Mouse (Mus musculus) lung, postnatal 10 days (tissue): ENCODE data around the gene Cdyl.

Experiments used
- DNase-seq: peaks from one replicate; pipeline ENCODE4 v3.0.0; 2021

Cdyl gene

GRCm38 (mm10) chr13:35765817-35766216, 106.2 kb downstream of the Cdyl start:
- DNase-seq: peak; percentile 39

- no peak for DNase-seq
Observed at GRCm38 (mm10) chr13:35769673-35770072, 110.0 kb downstream of the Cdyl start.

- no peak for DNase-seq
Observed at GRCm38 (mm10) chr13:35770421-35770820, 110.8 kb downstream of the Cdyl start.

- peak; percentile 52 for DNase-seq
Observed at GRCm38 (mm10) chr13:35771968-35772382, 112.3 kb downstream of the Cdyl start.

- peak; percentile 37 for DNase-seq
Observed at GRCm38 (mm10) chr13:35773763-35774162, 114.1 kb downstream of the Cdyl start.

GRCm38 (mm10) chr13:35776123-35776522, 116.5 kb downstream of the Cdyl start:
- DNase-seq: peak; percentile 22

- no peak for DNase-seq
Observed at GRCm38 (mm10) chr13:35780714-35781113, 121.1 kb downstream of the Cdyl start.

- no peak for DNase-seq
Observed at GRCm38 (mm10) chr13:35781755-35782154, 122.1 kb downstream of the Cdyl start.

GRCm38 (mm10) chr13:35782949-35783348, 123.3 kb downstream of the Cdyl start:
- peak; percentile 75 for DNase-seq

- no peak for DNase-seq
Observed at GRCm38 (mm10) chr13:35783576-35783975, 123.9 kb downstream of the Cdyl start.

GRCm38 (mm10) chr13:35784281-35784680, 124.6 kb downstream of the Cdyl start:
- DNase-seq: no peak

GRCm38 (mm10) chr13:35785330-35785939, 125.8 kb downstream of the Cdyl start:
- no peak for DNase-seq

GRCm38 (mm10) chr13:35786726-35787399, 127.2 kb downstream of the Cdyl start:
- no peak for DNase-seq

GRCm38 (mm10) chr13:35789577-35789976, 129.9 kb downstream of the Cdyl start:
- no peak for DNase-seq

- no peak for DNase-seq
Observed at GRCm38 (mm10) chr13:35790431-35790830, 130.8 kb downstream of the Cdyl start.

- no peak for DNase-seq
Observed at GRCm38 (mm10) chr13:35794309-35794708, 134.7 kb downstream of the Cdyl start.

- no peak for DNase-seq
Observed at GRCm38 (mm10) chr13:35794774-35795173, 135.1 kb downstream of the Cdyl start.

- no peak for DNase-seq
Observed at GRCm38 (mm10) chr13:35795887-35796286, 136.3 kb downstream of the Cdyl start.

- DNase-seq: no peak
Observed at GRCm38 (mm10) chr13:35796352-35796751, 136.7 kb downstream of the Cdyl start.

- DNase-seq: no peak
Observed at GRCm38 (mm10) chr13:35797811-35798522, 138.3 kb downstream of the Cdyl start.

GRCm38 (mm10) chr13:35798645-35799044, 139.0 kb downstream of the Cdyl start:
- DNase-seq: peak; percentile 54

- DNase-seq: no peak
Observed at GRCm38 (mm10) chr13:35800270-35800669, 140.6 kb downstream of the Cdyl start.

GRCm38 (mm10) chr13:35805727-35806126, 146.1 kb downstream of the Cdyl start:
- no peak for DNase-seq

GRCm38 (mm10) chr13:35806165-35806564, 146.5 kb downstream of the Cdyl start:
- DNase-seq: no peak
